Mouse (Mus musculus) forelimb bud, embryonic 11.5 days (tissue): Measurements from ENCODE around the gene Scfd1.

ENCODE experiments used
- DNase-seq: peaks from one replicate; pipeline ENCODE4 v3.0.0-alpha.2; 2012; ENCODE audit warnings: low read depth, low spot score

Scfd1 gene

DNA sequence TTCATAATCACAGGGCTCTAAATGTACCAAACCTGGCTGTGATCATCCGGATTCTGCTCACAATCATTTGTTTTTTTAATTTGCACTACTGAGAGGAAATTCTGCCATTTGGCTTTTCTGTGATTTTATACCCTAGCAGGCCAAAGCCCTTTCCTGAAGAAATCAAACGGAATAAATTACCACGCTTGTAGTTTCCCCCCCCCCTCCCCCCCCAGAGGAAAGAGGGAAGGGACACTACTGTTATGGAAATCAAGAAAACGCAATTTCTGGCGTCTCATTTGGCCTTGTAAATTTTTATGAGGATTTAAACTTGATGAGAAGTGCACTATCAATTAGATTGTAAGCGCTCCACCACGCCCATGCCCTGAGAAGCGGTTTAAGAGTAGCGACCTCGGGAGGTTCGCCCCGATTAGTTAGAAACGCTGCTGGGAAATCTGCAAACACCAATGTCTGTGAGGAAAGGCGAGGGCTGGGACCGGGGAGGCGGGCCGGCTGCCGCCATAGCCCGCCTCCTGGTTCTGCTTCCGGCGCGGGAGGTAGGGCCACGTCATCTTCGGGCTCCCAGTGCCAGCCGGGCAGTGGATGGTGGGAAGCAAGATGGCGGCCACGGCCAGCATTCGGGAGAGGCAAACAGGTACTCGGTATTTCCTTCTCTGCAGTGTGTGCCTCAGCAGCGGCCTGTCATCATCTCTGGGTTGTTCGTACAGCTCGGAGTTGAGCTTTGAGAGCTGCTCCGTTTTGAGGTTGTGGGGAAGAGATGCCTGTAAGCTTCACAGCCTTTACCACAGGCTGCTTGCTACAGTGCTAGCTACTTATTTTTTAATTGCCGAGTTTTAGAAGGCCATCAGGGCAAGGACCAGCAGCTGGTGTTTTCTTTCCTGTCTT lies at the start of gene Scfd1:
Gene Scfd1 (plus strand): TSS at position 508 of the 885 bp plus-strand sequence.
- peak; percentile 95 for DNase-seq

DNA sequence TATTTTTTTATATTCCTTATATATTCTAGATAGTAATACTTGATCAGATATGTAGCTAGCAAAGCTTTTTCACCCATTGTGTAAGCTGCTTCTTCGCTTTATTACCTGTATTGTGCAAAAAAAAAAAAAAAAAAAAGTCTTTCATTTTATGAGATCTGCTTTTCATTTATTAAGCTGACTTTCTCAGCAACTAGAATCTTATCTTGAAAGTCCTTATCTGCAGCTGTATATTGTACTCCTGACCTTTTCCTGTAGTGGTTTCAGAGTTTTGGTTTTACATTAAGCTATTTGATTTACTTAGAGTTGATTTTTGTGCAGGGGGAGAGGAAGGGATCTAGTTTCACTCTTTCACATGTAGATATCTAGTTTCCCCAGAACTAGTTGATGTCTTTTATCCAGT lies 40.3 kb upstream of the Scfd1 start:
- DNase-seq: no peak

DNA sequence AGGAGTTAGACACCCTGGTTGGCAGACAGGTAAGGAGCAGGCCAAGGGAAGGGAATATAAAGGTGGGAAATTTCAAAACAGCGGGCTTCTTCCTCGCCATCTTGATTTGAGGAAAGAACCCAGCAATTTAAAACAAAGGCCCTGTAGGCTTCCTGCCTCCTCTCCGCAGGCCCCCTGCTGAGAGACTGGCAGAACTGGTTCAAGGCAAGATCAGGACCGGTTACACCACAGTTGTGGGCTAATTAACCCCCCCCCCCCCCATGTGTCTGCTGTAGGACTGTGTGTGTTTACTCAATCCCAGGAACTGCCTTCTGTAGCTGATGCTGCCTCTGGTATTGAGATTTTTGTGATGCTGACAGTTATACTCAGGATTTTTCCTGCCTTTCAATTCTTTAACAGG lies 31.2 kb upstream of the Scfd1 start:
- DNase-seq: no peak

DNA sequence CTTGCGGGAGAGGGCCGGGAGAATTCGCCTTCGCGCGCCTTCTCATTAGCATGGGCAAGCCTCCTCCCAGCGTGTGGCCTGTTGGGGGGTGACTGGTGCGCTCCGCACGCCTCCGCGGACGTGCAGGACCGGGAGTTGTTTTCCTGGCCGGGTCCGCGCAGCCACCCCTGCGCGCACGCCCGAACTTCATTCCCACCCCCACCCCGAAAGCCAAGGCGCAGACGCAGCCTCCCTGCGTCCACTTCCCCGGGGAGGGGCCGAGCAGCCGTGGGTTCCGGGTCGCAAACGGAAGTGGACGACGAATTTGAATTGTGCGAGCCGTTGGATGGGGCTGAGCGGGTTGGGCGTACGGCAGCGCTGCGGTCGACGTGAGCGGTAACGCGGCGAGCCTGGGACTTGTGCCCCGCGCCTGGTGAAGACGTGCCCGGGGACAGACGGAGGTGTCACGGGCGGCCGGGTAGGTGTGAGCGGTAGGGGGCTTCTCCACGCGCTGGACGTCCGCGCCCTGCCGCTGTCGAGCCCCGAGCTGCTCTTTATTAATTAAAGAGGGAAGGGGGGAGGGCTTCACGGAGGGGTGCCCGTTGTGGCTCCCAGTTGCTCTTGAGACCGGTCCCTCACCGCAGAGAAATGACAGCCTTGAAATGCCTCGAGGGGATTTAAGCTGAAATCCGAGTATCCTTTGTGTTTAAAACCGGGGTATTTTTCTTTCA lies 29.2 kb upstream of the Scfd1 start, which contains the start of gene G2e3:
Gene G2e3 (plus strand): TSS at position 74 of the 710 bp plus-strand sequence.
- peak; percentile 96 for DNase-seq

DNA sequence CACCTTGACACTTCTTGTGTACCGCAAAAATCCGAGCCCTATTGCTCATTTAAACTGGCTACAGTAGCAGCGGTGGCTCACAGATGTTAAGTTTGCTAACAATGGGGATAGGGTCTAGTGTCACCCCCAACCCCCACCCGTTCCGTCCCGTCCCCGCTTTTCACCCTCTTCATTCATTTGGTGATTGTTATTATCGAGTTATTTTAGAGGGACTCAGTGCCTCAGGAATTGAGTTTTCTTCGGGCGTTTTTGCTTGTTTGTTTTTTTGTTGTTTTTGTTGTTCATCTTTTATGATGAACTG lies 28.7 kb upstream of the Scfd1 start:
- DNase-seq: no peak

DNA sequence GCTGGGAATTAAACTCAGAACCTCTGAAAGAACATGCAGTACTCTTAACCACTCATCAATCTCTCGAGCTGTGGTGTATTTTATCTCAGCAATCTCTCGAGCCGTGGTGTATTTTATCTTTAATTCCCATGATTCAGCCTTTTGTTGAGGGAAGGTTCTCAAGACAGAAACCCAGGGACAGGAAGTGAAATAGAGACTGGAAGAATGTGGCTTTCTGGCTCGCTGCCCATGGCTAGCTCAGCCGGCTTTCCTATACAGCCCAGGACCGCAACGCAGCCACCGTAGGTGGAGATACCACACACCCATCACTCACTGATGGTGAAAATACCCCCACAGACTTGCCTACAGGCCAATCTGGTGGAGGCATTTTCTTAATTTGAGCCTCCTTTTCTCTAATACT lies 22.0 kb upstream of the Scfd1 start:
- DNase-seq: no peak

DNA sequence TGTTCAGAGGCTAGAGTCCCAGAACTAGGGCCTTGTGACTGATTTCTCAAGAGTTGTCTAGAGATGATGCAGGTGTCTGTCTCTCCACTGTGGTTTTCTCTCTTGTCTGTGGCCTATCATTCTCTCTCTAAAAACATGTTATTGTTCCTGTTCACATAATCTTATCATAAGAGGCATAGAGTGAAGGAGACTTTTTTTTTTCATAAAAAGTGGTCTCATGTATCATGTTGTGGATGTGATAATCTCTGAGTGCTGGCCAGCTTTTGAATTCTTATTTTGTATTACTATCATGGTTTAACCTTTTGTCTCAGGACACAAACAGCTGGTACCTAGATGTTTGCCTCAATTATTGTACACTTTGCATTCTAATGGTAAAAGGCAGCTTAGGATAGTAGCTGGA lies 16.0 kb upstream of the Scfd1 start:
- DNase-seq: no peak

DNA sequence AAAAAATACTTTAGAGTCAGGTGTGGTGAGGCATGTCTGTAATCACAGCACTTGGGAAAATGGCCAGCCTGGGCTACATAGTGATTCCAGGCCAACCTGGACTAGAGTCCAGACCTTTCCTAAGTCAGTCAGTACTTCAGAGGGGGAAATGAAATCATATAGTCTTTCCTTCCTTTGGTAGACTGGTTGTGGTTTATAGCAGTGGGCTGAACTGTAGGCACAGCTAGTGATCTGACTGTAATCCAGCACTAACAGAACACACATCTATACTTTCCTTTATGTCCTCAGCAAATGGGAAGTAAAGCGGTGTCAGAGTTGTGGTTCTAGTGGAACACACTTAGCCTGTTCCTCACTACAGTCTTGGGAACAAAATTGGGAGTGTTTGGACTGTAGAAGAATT lies 14.4 kb upstream of the Scfd1 start:
- no peak for DNase-seq

DNA sequence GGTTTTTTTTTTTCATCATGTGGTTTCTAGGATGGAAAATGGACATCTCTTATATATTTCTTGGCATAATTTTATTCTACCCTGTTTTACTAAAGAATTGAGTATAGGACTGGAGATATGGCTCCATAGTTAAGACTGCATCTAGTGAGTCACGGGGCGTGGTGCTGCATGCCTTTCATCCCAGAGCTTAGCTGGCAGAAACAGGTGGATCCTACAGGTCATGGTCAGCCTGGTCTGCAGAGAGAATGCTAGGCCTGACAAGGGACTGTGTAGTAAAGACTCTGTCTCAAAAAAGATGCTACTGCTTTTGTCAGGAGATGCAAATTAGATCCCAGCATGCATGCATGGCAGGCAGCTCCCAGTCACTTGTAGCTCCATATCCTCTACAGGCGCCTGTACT lies 8.8 kb upstream of the Scfd1 start:
- no peak for DNase-seq

DNA sequence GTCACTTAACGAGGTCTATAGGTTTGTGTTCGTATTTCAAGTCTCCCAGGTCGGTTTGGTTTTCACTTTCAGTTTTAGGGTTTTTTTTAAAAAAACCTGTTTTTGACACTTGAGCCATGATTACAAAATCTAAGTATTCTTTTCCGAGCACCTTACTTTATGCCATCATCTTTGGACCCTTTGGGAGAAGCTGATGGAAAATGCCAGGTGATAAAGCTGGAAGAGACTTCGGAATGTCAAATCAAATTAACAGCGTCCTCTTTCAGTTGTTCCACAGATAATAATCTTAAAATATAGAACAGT lies 529 bp downstream of the Scfd1 start:
- DNase-seq: no peak

DNA sequence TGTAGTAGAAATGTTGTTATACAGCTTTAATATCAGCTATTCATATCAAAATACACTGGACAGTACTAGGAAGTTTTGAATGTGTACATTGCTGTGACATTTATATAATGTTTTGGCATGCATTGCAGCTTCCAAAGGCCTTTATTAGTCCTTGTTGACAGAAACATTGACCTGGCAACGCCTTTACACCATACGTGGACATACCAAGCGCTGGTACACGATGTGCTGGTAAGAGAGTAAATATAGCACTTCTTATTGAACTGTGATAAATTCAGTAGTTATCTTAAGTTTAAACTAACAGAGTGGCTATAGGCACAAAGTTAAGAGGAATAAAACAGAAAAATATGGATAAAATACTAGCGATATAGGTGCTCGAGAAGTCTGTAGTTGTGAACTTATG lies 22.6 kb downstream of the Scfd1 start:
- no peak for DNase-seq

DNA sequence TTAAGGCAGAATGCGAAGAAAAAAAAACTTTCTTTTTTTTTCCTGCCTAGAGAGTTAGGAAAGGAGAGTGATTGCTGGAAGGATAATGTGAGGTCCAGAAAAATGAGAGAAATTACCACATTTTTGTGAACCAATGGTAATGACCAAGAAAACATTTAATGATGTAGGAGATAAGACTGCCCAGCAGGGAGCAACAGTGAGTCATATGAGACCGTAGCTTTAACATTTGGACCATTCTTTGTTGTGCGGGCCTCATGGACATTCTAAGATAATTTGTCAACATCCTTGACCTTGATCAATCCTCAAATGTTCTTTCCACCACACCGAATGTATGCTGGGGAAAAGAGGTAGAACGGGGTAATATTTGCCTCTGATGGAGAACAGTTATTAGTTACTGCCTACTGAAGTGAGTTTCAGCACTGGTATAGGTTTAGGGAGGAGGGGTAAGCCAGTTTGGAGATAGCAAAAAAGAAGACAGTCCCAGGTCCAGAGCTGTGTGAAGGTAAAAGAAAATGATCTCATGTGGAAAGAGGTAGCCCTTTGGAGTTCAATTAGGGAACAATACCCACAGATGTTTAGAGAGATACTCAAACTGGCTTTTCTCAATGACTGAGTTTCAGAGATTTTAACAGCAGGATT lies 24.9 kb downstream of the Scfd1 start:
- DNase-seq: peak; percentile 40

DNA sequence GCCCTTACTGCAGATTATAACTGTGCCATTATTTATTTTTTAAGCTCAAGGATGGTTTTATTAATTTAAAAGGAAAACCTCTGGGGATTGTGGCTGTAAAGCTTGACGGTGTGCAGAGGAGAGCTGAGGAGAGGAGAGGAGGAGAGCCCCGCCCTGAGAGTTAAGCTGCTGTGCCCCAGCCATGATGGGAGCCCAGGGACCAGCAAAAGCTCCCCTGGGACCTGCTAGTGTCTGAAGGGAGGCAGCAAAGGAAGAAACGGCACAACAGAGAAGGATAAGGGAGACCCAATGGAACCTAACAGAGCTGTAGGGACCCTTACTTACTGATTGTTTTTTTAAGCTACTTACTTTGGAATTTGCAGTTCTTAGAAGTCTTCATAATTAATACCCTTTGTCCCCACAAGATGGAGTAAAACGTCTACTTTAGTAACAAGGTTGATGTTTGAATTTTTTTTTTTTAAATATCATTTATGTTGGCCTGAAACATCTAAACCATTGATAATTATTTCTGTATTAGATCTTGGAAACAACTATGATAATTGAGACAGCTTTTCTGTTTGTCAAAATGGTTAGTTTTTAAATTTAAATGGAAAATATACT lies 26.8 kb downstream of the Scfd1 start:
- DNase-seq: peak; percentile 2

DNA sequence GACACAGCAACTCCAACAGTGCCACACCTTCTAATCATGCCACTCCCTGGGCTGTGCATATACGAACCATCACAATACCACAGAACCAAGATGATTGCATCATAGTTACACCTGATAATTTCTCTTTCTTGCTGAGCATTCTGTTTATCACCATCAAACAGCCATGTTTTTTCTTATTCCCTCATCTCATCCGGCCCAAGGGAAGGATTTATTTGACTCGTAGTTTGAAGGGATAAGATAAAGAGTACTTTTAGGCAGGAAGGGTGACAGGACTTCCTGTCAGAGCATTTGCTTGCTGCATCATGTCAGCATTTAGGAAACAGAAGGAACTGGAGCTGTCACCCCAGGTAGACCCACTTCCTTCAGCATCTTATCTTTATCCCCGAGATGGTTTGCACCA lies 34.1 kb downstream of the Scfd1 start:
- no peak for DNase-seq

DNA sequence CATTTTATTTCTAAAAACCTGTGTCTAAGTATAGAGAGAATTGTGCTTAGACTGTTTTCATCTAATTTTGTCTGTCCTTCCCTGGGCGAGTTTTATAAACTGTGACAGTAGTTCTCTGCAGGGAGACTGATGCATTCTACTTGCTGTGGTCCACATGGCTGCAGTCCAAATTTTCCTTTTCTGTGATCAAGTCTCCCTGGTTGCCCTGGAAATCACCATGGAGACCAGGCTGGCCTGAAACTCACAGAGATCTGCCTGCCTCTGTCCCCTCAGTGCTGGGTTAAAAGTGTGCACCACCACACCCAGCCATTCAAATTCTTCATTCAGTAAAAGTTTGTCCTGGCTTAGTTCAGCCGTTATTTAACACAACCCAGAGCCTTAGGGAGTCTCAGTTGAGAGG lies 60.2 kb downstream of the Scfd1 start:
- no peak for DNase-seq

DNA sequence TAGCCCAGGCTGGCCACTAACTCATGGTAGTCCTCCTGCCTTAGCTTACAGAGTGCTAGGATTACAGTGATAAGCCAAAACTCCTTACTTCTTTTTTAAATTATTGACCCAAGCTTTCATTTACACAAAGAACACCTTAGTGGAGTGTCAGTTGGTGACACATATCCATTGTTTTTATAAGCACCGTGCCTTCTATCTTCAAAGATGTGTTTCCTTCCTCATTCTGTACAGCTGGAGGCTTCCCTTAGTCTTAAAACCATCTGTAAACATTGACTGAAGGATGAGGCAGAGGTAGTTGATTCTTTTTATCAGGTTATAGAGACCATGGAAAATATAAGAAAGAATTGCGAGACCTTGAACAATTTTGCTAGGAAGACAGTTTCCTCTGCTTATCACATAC lies 61.0 kb downstream of the Scfd1 start:
- DNase-seq: no peak

DNA sequence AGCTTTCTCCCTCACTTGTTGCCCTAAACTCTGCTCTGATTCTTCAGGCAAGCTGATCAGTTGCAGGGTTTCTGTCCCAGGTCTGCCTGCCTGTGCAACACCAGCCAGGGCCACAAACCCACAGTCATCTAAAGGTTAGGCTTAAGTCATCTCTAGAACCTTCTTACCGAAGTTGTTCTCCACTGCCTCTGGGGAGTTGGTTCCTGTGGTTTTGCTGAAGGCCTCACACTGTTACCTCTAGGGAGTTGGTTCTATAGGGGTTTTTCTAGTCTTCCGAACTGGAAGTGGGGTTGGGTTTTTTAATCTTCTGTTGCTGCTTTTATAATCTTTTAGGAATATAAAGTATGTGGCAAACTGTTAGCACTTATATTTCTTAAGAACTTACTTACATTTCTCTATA lies 72.0 kb downstream of the Scfd1 start:
- DNase-seq: no peak

DNA sequence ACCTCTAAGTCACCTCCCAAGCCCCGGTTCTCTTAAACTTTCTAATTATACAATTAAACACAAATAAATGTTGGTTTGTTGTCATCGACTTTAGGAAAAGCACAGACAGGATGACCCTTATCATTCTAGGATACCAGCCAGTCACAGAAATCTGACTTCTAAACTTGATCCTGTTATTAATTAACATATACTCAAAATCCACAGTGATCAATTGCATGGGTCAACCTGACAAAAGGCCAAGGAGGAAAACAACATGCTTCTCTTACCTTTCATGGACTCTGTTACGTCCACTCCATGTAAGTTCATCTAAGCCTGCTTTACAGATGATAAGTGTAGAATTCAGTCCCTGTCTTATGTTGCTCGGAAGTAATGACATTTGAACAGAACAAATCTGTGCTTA lies 93.6 kb downstream of the Scfd1 start:
- DNase-seq: no peak

DNA sequence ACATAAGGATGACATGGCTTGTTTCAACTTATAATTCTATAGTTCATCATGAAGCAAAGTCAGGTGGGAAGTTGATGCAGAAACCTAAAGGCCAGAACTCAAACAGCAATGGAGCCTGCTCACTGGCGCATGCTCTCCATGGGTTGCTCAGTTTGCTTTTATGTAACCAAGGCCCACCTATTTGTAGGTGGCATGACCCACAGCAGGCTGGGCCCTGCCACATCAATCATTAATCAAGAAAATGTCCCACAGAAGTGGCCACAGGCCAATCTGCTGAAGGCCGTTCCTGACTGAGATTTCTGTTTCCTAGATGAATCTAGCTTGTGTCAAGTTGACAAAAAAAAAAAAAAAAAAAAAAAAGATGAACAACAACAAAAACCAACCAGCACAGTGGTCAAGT lies 103.9 kb downstream of the Scfd1 start:
- DNase-seq: no peak

DNA sequence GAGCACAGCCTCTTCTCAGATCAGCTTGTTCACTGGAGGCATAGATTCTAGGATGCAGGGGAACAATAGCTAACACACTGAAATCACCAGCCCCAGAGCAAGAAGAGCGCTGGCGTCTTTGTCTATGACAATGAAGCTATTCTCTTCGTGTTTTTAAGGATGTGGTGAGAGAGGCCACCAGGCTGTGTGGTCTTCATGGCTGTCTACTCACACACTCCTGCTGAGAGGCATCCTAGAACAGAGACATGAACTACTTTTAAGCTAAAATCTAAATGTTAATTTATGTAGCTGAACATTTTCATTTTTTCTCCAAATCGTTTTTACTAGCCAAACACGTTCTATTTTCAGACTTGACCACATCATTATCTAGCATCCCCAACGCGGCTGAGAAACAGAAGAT lies 114.7 kb downstream of the Scfd1 start:
- DNase-seq: no peak

DNA sequence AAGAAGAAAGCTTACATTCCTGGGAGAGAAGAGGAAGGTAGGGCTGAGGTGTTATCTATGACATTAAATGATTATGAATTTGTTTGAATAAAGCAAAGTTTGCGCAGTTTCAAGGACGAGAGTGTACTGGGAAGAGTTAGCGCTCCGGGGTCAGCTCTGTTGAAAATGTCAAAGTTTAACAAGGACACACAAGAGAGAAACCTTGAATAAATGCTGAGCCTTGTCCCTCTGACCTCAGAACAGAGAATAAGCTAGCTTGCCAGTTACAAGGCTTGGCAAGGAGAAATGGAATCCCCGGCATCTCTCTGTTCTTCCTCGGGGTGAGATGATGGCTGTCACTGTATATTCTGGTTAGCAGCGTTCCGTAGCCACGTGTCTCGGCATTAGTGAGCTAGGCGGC lies 116.2 kb downstream of the Scfd1 start:
- no peak for DNase-seq

DNA sequence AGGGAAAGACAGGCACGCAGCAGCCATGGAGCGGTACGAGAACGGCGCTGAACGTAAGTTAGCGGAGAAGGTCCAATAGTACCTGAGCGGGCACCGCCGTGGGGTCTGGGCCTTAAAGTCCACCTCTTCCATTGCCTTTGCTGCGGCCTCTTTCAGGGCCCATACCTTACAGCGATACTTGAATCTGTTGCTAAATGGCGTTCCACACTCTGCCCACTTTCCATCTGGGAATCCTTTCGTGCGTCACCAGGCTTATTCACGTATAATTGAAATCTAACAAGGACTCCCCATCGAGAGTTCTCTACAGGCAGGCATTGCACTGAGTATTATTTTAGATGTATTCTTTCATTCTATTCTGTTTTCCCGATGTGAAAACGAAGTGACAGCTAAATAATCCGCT lies 117.3 kb downstream of the Scfd1 start:
- no peak for DNase-seq
